Mouse (Mus musculus): ENCODE data around the gene Rad51d. TPM values are rescaled to one million over a fixed set of nuclear protein-coding genes. Genes with fewer than 3 reads are reported as not detected.

Gene Rad51d
- polyA plus RNA-seq, 1 experiment from 2014 or later: 12.8 TPM

- no peak for ATAC-seq (ENCODE audit: insufficient number of reproducible peaks, low FRiP score, low TSS enrichment, low read depth)
- 72% methylated on average over 4 of the region's 4 CpGs for WGBS
- H3K27me3 ChIP-seq (ENCODE audit: control insufficient read depth, insufficient read depth, low read length): no peaks in the 10 kb centered on the region; the same call in 1 of the 2 replicates
- H3K27ac ChIP-seq (replicated peaks; ENCODE audit: low read depth, low read length): no peak overlapping the region
- H3K9ac ChIP-seq (ENCODE audit: low read length): no peak overlapping the region
- no peaks in the 10 kb centered on the region for H3K9me3 ChIP-seq (ENCODE audit: control insufficient read depth, low read length)
- no peak for DNase-seq (ENCODE audit: low spot score)
- no peaks in the 10 kb centered on the region for H3K36me3 ChIP-seq (ENCODE audit: control insufficient read depth, insufficient read depth, low read length)
- H3K4me3 ChIP-seq (ENCODE audit: low read depth, low read length): no peak overlapping the region
- H3K4me2 ChIP-seq (ENCODE audit: low read depth, severe bottlenecking): no peak overlapping the region
- H3K4me1 ChIP-seq (ENCODE audit: control insufficient read depth, insufficient read depth, low read length): no peaks in the 10 kb centered on the region
Measured at GRCm38 (mm10) chr11:82921691-82922090, 31.3 kb upstream of the Rad51d start.

GRCm38 (mm10) chr11:82920768-82921167 lies 30.4 kb upstream of the Rad51d start:
- Histone ChIP-seq H3K27me3 (ENCODE audit: control insufficient read depth, insufficient read depth, low read length) (no peaks in the 10 kb centered on the region), H3K4me1 (ENCODE audit: control insufficient read depth, insufficient read depth, low read length) (no peaks in the 10 kb centered on the region), H3K9me3 (ENCODE audit: control insufficient read depth, low read length) (no peaks in the 10 kb centered on the region), H3K27ac (replicated peaks; ENCODE audit: low read depth, low read length) (no peak overlapping the region), H3K36me3 (ENCODE audit: control insufficient read depth, insufficient read depth, low read length) (no peaks in the 10 kb centered on the region), H3K4me3 (ENCODE audit: low read depth, low read length) (no peak overlapping the region), H3K4me2 (ENCODE audit: low read depth, severe bottlenecking) (no peak overlapping the region), H3K9ac (ENCODE audit: low read length) (no peak overlapping the region)
- 44% methylated on average over 10 of the region's 10 CpGs for WGBS
- DNase-seq (ENCODE audit: low spot score) (no peak), ATAC-seq (ENCODE audit: insufficient number of reproducible peaks, low FRiP score, low TSS enrichment, low read depth) (no peak)

- Histone ChIP-seq H3K9me3 (ENCODE audit: control insufficient read depth, low read length) (no peaks in the 10 kb centered on the region), H3K4me3 (ENCODE audit: low read depth, low read length) (no peak overlapping the region)
Measured at GRCm38 (mm10) chr11:82914711-82915352, 24.4 kb upstream of the Rad51d start.

GRCm38 (mm10) chr11:82910679-82911389 lies 20.4 kb upstream of the Rad51d start:
- ATAC-seq (ENCODE audit: insufficient number of reproducible peaks, low FRiP score, low TSS enrichment, low read depth): no peak

More at GRCm38 (mm10) chr11:82914711-82915352, 24.4 kb upstream of the Rad51d start:
- WGBS: 9% methylated on average over 16 of the region's 16 CpGs
- H3K9ac ChIP-seq (ENCODE audit: low read length): no peak overlapping the region
- no peaks in the 10 kb centered on the region for H3K27me3 ChIP-seq (ENCODE audit: control insufficient read depth, insufficient read depth, low read length)
- H3K36me3 ChIP-seq (ENCODE audit: control insufficient read depth, insufficient read depth, low read length): no peaks in the 10 kb centered on the region
- ATAC-seq (ENCODE audit: insufficient number of reproducible peaks, low FRiP score, low TSS enrichment, low read depth): no peak; the same call in 1 of the 2 replicates
- H3K27ac ChIP-seq (replicated peaks; ENCODE audit: low read depth, low read length): no peak overlapping the region
- peak overlapping the region; percentile 31; the same call in 1 of the 2 replicates for H3K4me2 ChIP-seq (ENCODE audit: low read depth, severe bottlenecking)
- peak; percentile 88 for DNase-seq (ENCODE audit: low spot score)
- H3K4me1 ChIP-seq (ENCODE audit: control insufficient read depth, insufficient read depth, low read length): no peaks in the 10 kb centered on the region

GRCm38 (mm10) chr11:82910250-82910649 lies 19.8 kb upstream of the Rad51d start, which contains the start of gene Unc45b:
Gene Unc45b, plus strand, starts transcription at chr11:82910550.
- no peak within 1 kb of the TSS for H3K4me3 ChIP-seq (ENCODE audit: low read depth, low read length)
- ATAC-seq (ENCODE audit: insufficient number of reproducible peaks, low FRiP score, low TSS enrichment, low read depth) (no peak), DNase-seq (ENCODE audit: low spot score) (no peak)
- H3K27ac ChIP-seq (replicated peaks; ENCODE audit: low read depth, low read length): no peak within 1 kb of the TSS
- H3K9ac ChIP-seq (ENCODE audit: low read length): no peak within 1 kb of the TSS
- peaks cover 4% of the 10 kb centered on the region; the same call in 1 of the 2 replicates for H3K4me1 ChIP-seq (ENCODE audit: control insufficient read depth, insufficient read depth, low read length)
- H3K9me3 ChIP-seq (ENCODE audit: control insufficient read depth, low read length): no peaks in the 10 kb centered on the region
- 85% methylated on average over 4 of the region's 4 CpGs for WGBS
- H3K27me3 ChIP-seq (ENCODE audit: control insufficient read depth, insufficient read depth, low read length): no peaks in the 10 kb centered on the region
- H3K4me2 ChIP-seq (ENCODE audit: low read depth, severe bottlenecking): no peak within 1 kb of the TSS
- peaks cover 2% of the 10 kb centered on the region; the same call in 1 of the 2 replicates for H3K36me3 ChIP-seq (ENCODE audit: control insufficient read depth, insufficient read depth, low read length)

More at GRCm38 (mm10) chr11:82910679-82911389, 20.4 kb upstream of the Rad51d start:
- no peak overlapping the region for H3K4me2 ChIP-seq (ENCODE audit: low read depth, severe bottlenecking)
- H3K9me3 ChIP-seq (ENCODE audit: control insufficient read depth, low read length): no peaks in the 10 kb centered on the region
- no peak for DNase-seq (ENCODE audit: low spot score)
- H3K4me1 ChIP-seq (ENCODE audit: control insufficient read depth, insufficient read depth, low read length): peaks cover 4% of the 10 kb centered on the region; the same call in 1 of the 2 replicates
- no peak overlapping the region for H3K27ac ChIP-seq (replicated peaks; ENCODE audit: low read depth, low read length)
- 82% methylated on average over 11 of the region's 11 CpGs for WGBS
- no peaks in the 10 kb centered on the region for H3K36me3 ChIP-seq (ENCODE audit: control insufficient read depth, insufficient read depth, low read length)
- no peaks in the 10 kb centered on the region for H3K27me3 ChIP-seq (ENCODE audit: control insufficient read depth, insufficient read depth, low read length)
- H3K9ac ChIP-seq (ENCODE audit: low read length): no peak overlapping the region
- H3K4me3 ChIP-seq (ENCODE audit: low read depth, low read length): no peak overlapping the region

- peak overlapping the region; percentile 79; the same call in 1 of the 2 replicates for H3K4me2 ChIP-seq (ENCODE audit: low read depth, severe bottlenecking)
- no peak overlapping the region for H3K27ac ChIP-seq (replicated peaks; ENCODE audit: low read depth, low read length)
- no peak for ATAC-seq (ENCODE audit: insufficient number of reproducible peaks, low FRiP score, low TSS enrichment, low read depth)
- peaks cover 11% of the 10 kb centered on the region; the same call in 1 of the 2 replicates for H3K36me3 ChIP-seq (ENCODE audit: control insufficient read depth, insufficient read depth, low read length)
- no peak overlapping the region; the same call in 1 of the 2 replicates for H3K9ac ChIP-seq (ENCODE audit: low read length)
- WGBS: 82% methylated on average over 3 of the region's 10 CpGs
- H3K4me3 ChIP-seq (ENCODE audit: low read depth, low read length): peak overlapping the region; percentile 90
- DNase-seq (ENCODE audit: low spot score): no peak
- no peaks in the 10 kb centered on the region for H3K27me3 ChIP-seq (ENCODE audit: control insufficient read depth, insufficient read depth, low read length)
- peaks cover 4% of the 10 kb centered on the region; the same call in 1 of the 2 replicates for H3K4me1 ChIP-seq (ENCODE audit: control insufficient read depth, insufficient read depth, low read length)
- no peaks in the 10 kb centered on the region for H3K9me3 ChIP-seq (ENCODE audit: control insufficient read depth, low read length)
Measured at GRCm38 (mm10) chr11:82908608-82908989, 18.2 kb upstream of the Rad51d start.

- WGBS: 2% methylated on average over 73 of the region's 73 CpGs
Measured at GRCm38 (mm10) chr11:82907651-82908607, 17.5 kb upstream of the Rad51d start, which contains the start of gene Nle1. Gene Nle1, minus strand, starts transcription at chr11:82908411.

More at GRCm38 (mm10) chr11:82907651-82908607, 17.5 kb upstream of the Rad51d start, which contains the start of gene Nle1:
- peak within 1 kb of the TSS; percentile 75 for H3K9ac ChIP-seq (ENCODE audit: low read length)
- H3K4me2 ChIP-seq (ENCODE audit: low read depth, severe bottlenecking): peak within 1 kb of the TSS; percentile 79
- peaks cover 4% of the 10 kb centered on the region; the same call in 1 of the 2 replicates for H3K4me1 ChIP-seq (ENCODE audit: control insufficient read depth, insufficient read depth, low read length)
- H3K36me3 ChIP-seq (ENCODE audit: control insufficient read depth, insufficient read depth, low read length): peaks cover 14% of the 10 kb centered on the region; the same call in 1 of the 2 replicates
- no peaks in the 10 kb centered on the region for H3K9me3 ChIP-seq (ENCODE audit: control insufficient read depth, low read length)
- peak; percentile 99 for DNase-seq (ENCODE audit: low spot score)
- no peaks in the 10 kb centered on the region for H3K27me3 ChIP-seq (ENCODE audit: control insufficient read depth, insufficient read depth, low read length)
- peak; percentile 42; the same call in 1 of the 2 replicates for ATAC-seq (ENCODE audit: insufficient number of reproducible peaks, low FRiP score, low TSS enrichment, low read depth)
- H3K27ac ChIP-seq (replicated peaks; ENCODE audit: low read depth, low read length): no peak within 1 kb of the TSS
- H3K4me3 ChIP-seq (ENCODE audit: low read depth, low read length): peak within 1 kb of the TSS; percentile 90

Measured in limb, embryonic 11.5 days (tissue).